ENCODE assay signal across 24 mouse cellular contexts in the genomic region with DNA sequence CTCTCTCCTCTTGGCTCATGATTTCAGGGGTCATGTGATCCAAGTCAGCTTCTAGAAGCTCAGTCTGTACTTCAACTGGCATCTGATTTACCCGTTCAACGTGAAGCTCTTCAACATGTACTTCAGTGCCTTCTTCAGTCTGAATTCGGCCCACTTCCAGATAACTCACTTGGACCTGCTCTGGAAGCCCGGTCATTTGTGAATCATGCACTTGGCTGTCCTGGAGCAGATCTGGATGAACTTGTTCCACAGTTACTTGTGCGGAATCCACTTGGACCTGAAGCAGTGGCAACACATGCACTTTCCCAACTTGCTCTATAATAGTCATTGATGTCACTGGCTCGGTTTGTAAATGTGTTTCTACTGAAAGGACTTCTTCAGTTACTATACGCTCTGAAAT. TPM values are rescaled to one million over a fixed set of nuclear protein-coding genes. Genes with fewer than 3 reads are reported as not detected.
A peak's percentile ranks its signal among the peaks of the same experiment; 100 is the strongest.
DNase-seq lines count a peak whose midpoint lies in the region; ATAC-seq and TF ChIP-seq lines count a peak whose summit lies in the region.
"Had no signal": no experiment of that assay in that cellular context is flagged by ENCODE, and none has a peak within 500 bp of the region (broad histone marks: within the 10 kb centered on the region; RNA-seq: fewer than 3 reads in every experiment).

No protein-coding gene starts in this region.

- H3K27me3 ChIP-seq in heart, adult 2 months (ENCODE audit: control insufficient read depth, insufficient read depth, low read length): no peaks in the 10 kb centered on the region
- H3K27me3 ChIP-seq in heart, embryonic 12.5 days (replicated peaks): no peaks in the 10 kb centered on the region
- H3K27me3 ChIP-seq: CH12.LX; hindbrain, embryonic 13.5 days; intestine, embryonic 15.5 days; Patski had no signal

- peaks cover 3% of the 10 kb centered on the region for H3K4me1 ChIP-seq in heart, adult 2 months (ENCODE audit: control insufficient read depth, insufficient read depth, low read length)
- no peaks in the 10 kb centered on the region for H3K4me1 ChIP-seq in heart, embryonic 12.5 days (replicated peaks)
- H3K4me1 ChIP-seq: hindbrain, embryonic 10.5 days; hindbrain, embryonic 13.5 days; intestine, embryonic 15.5 days had no signal

- no peak overlapping the region for H3K9ac ChIP-seq in heart, adult 2 months (ENCODE audit: low read depth, low read length)
- no peak overlapping the region for H3K9ac ChIP-seq in heart, embryonic 12.5 days
- H3K9ac ChIP-seq: hindbrain, embryonic 13.5 days; intestine, embryonic 15.5 days had no signal

- H3K27ac ChIP-seq in gastrocnemius, adult 2 months: no peak overlapping the region
- H3K27ac ChIP-seq in heart, adult 2 months: no peak overlapping the region
- no peak overlapping the region for H3K27ac ChIP-seq in heart, embryonic 12.5 days (ENCODE audit: poor library complexity, severe bottlenecking)
- H3K27ac ChIP-seq: hindbrain, embryonic 10.5 days; hindbrain, embryonic 13.5 days; intestine, embryonic 15.5 days had no signal

- no peak for TF ChIP-seq CTCF in gastrocnemius, adult 2 months (IDR thresholded peaks at IDR 0.05)
- TF ChIP-seq CTCF in heart, adult 2 months (IDR thresholded peaks at IDR 0.05): no peak

- intact Hi-C loops in gastrocnemius, adult 2 months (cut with DNase I): no loop called here
- intact Hi-C loops in heart, adult 2 months (cut with DNase I): no loop called here

- ATAC-seq in heart, embryonic 12.5 days (ENCODE audit: insufficient number of reproducible peaks, low FRiP score): no peak
- ATAC-seq: forebrain, embryonic 14.5 days; hindbrain, embryonic 16.5 days; intestine, embryonic 15.5 days; Patski had no signal

- WGBS in heart, adult 2 months: 68% methylated on average over 7 of the region's 7 CpGs
- WGBS in heart, embryonic 12.5 days: 90% methylated on average over 7 of the region's 7 CpGs

- TF ChIP-seq EP300 in heart, adult 2 months (IDR thresholded peaks at IDR 0.05; ENCODE audit: insufficient read depth, low read depth, low read length): 0 out of 2 replicates have a peak, but pooled peaks have one; percentile 21

- H3K36me3 ChIP-seq in heart, adult 2 months (ENCODE audit: control insufficient read depth, insufficient read depth, low read length): peaks cover 20% of the 10 kb centered on the region
- H3K36me3 ChIP-seq in heart, embryonic 12.5 days: peaks cover 73% of the 10 kb centered on the region

- DNase-seq in gastrocnemius, adult 2 months: peak; percentile 23
- DNase-seq in gastrocnemius, postnatal 10 days: no peak
- DNase-seq in heart, adult 2 months: peak in 1 of 2 experiments; percentile 18
- peak; percentile 34 for DNase-seq in fat pad, adult 2 months (ENCODE audit: extremely low read depth, low read depth, low spot score)
- no peak for DNase-seq in left cerebral cortex, adult 9 months (ENCODE audit: low spot score in 2 of 2)
- DNase-seq: adrenal gland, postnatal 10 days; adrenal gland, postnatal 36 days; B cell, adult 2 months; cerebellum, adult 18-20 months; cerebellum, adult 9-10 months; cerebellum, postnatal 14 days; gastrocnemius, postnatal 36 days; heart, postnatal 36 days; kidney, adult 11 months; kidney, adult 8-10 months had no signal

- H3K9me3 ChIP-seq in heart, embryonic 12.5 days (replicated peaks): no peaks in the 10 kb centered on the region
- H3K9me3 ChIP-seq: G1E; hindbrain, embryonic 10.5 days; hindbrain, embryonic 13.5 days; intestine, embryonic 15.5 days had no signal

- H3K79me2 ChIP-seq in heart, adult 2 months (replicated peaks; ENCODE audit: control insufficient read depth, insufficient read depth, low read length): 0 out of 2 replicates have a peak, but pooled peaks cover 3% of the 10 kb centered on the region

- no peak for TF ChIP-seq POLR2A in heart, adult 2 months (IDR thresholded peaks at IDR 0.05; ENCODE audit: insufficient read depth, low read depth, low read length)

- H3K4me3 ChIP-seq in gastrocnemius, adult 2 months: no peak overlapping the region
- no peak overlapping the region for H3K4me3 ChIP-seq in heart, adult 2 months
- no peak overlapping the region for H3K4me3 ChIP-seq in heart, embryonic 12.5 days
- H3K4me3 ChIP-seq: hindbrain, embryonic 10.5 days; hindbrain, embryonic 13.5 days; intestine, embryonic 15.5 days had no signal

- H3K4me2 ChIP-seq in heart, embryonic 12.5 days: no peak overlapping the region
- H3K4me2 ChIP-seq: hindbrain, embryonic 13.5 days; intestine, embryonic 15.5 days had no signal

RNA-seq across cellular contexts. Expression of a gene that starts 10.8 kb away (rescaled TPM):
- 1 to 10 TPM in 1 of 2 experiments, under 1 TPM in 1; 0.82 to 1.6 TPM for total RNA-seq in gastrocnemius, adult 2 months (2021)
- total RNA-seq in gastrocnemius, postnatal 10 days (2021): 1 to 10 TPM; 2.1 to 2.5 TPM
- 1 to 10 TPM; 1.2 to 1.8 TPM for total RNA-seq in heart, adult 2 months (2021)
- 0.64 and 1.2 TPM in 2 replicates for polyA plus RNA-seq in heart, adult 2 months (2012; rRNA removed)
- 0.47 and 0.85 TPM in 2 replicates for polyA plus RNA-seq in heart, embryonic 12.5 days (2016; fragmentation: Nextera tagmentation; extraction: Ambion mirVana)

RNA-seq across cellular contexts. Expression of a gene that starts 24.2 kb away (rescaled TPM):
- total RNA-seq in gastrocnemius, adult 2 months (2021): 10 to 100 TPM; 22.2 to 24.1 TPM
- total RNA-seq in gastrocnemius, postnatal 10 days (2021): 10 to 100 TPM; 14.9 to 20.6 TPM
- 10 to 100 TPM; 18.4 to 18.7 TPM for total RNA-seq in heart, adult 2 months (2021)
- 5.0 and 7.3 TPM in 2 replicates for polyA plus RNA-seq in heart, adult 2 months (2012; rRNA removed)
- polyA plus RNA-seq in heart, embryonic 12.5 days (2016; fragmentation: Nextera tagmentation; extraction: Ambion mirVana): 27.6 and 31.0 TPM in 2 replicates

Comparison
In these comparisons a context has a peak if more than half of its experiments do, and no peak if none do; other contexts are left out.
1. DNase-seq: peak in gastrocnemius, adult 2 months (single experiment) and fat pad, adult 2 months (single experiment); none in gastrocnemius, postnatal 10 days (single experiment) and left cerebral cortex, adult 9 months (0 of 2).